Mouse (Mus musculus): ENCODE results near the gene St6galnac4.

Gene St6galnac4

DNA sequence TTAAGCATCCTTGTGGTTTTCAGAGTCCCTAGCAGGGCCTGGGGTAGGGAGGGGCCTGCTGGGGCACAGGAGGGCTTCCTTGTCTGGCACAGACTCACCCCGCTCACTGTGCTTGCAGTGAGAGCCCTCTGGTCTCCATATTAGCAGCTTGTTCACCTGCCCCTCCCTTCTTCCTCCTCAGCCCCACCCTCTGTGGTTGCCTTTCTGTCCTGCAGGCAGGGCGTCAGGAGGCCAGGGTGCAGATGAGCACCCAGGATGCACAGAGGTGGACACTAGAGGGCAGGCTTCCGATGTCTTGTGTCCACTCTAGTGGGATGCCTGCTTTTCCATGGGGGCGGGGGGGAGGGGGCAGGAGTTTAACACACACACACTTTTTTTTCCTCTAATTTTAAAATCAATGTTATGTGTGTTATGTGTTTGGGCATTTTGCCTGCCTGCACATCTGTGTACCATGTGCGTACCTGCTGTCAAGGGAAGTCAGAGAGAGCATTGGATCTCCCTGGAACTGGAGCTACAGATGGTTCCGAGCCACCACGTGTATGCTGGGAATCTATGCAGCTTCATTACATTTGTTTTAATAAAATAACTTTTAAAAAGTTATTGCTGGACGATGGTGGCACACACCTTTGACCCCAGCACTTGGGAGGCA is 14.6 kb downstream of the St6galnac4 start:
- DNase-seq (ENCODE audit: low read depth, low spot score), result peak; percentile 52

DNA sequence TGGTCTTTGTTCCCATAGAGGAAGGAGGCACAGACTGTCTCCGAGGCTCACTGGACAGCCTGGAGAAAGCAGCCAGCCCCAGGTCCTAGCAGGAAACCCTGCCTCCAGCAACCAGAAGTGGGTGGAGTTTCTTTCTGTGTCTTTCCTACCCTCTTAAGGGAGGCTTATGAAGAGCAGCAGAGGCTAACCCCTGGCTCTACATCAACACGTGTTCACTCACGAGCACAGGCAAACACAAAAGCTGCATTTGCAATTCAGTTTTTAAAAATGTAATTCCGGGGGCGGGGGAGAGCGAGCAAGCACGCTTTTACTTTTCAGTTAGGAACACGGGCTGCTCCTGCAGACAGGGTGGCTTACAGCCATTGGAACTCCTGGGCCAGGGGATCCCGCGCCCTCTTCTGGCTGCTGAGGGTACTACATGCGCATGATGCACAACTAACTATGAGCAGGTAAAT is 15.7 kb downstream of the St6galnac4 start:
- peak; percentile 64 for DNase-seq (ENCODE audit: low read depth, low spot score)

DNA sequence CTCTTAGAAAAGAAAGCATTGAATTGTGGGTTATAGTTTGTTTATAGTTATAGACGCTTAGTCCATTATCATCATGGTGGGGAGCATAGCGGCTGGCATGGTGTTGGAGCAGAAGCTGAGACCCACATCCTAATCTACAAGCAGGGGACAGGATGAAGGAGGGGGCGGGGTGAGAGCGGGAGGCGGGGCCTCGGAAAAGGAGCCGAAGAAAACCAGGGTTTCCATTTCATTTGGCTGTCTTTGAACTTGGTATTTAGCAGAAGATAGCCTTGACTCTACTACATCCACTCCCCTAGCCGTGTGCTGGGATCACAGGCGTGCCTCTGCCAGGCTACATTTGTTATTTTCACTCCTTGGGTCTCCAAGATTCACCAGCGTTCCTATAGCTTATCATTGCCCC is 17.7 kb downstream of the St6galnac4 start:
- no peak for DNase-seq (ENCODE audit: low read depth, low spot score)

DNA sequence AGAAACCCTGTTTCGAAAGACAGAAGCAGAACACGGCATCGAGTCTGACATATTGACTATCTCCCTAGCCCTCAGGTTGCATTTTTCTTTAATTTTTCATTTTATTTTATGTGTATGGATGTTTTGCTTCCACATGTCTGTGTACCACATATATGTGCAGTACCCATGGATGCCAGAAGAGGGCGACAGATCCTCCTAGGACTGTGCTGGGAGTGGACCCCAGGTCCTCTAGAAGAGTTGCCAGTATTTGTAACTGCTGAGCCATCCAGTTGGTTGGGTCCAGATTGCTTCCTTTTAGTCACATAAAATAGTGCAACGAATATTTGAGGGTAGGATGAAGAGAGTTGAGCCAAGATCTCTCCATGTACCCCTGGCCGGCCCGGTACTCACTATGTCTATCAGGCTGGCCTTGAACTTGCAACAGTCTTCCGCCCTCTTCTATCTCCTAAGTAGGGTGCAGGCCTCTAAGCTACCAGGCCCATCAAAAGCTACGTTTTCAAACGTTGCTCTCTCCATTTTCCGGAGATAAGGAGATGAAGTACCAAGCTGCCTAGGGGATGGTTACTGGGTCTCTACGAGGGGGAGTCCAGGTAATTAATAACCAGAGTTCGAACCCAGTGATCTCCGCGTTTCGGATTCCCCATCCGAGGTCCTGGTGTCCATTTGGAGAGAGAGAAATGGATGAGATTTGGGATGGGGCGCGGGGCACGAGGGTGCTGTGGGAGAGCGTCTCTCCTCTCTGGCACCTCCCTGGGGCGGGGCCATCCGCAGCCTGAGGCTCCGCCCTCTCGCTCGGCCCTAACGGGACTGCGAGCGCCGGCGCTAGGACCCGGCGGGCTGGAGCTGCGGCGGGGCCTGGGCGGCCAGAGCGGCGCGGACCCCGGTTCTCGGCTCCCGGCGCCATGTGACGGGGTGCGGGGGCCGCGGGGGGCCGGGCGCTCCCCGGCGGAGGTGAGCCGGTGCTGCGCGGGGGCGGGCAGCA is 19.6 kb downstream of the St6galnac4 start:
- peak; percentile 91 for DNase-seq (ENCODE audit: low read depth, low spot score)

DNA sequence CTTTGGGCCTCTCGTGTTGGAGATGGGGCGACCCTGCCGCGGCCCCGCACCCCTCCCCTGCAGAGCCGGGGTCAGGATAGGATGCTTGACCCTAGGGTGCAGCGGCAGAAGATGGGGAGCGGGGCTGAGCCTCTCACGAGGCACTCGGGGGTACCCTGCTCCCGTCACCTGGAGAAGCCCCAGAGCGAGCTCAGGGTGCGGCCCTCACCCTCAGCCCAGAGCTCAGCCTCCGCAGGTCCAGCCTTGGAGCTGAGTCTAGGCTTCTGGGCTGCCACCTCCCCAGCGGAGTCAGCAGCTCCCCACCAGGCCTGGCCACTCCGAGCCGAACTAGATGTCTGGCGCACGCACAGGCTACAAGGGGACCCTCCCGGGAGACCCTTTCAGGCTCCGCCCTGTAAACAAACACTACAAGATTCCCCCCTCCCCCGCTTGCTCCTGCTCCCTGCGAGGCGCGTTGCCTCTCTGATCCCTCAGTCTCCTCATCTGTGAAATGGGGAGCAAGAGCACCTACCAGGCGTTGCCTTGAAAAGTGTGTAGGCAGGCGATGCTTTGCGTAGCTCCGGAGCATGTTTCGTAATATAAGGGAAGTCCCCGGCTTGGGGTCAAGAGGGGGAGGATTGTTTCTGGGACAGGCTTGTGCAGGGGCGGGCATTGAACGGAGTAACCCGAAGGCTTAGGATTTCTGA is 20.5 kb downstream of the St6galnac4 start:
- DNase-seq (ENCODE audit: low read depth, low spot score), result peak; percentile 85

DNA sequence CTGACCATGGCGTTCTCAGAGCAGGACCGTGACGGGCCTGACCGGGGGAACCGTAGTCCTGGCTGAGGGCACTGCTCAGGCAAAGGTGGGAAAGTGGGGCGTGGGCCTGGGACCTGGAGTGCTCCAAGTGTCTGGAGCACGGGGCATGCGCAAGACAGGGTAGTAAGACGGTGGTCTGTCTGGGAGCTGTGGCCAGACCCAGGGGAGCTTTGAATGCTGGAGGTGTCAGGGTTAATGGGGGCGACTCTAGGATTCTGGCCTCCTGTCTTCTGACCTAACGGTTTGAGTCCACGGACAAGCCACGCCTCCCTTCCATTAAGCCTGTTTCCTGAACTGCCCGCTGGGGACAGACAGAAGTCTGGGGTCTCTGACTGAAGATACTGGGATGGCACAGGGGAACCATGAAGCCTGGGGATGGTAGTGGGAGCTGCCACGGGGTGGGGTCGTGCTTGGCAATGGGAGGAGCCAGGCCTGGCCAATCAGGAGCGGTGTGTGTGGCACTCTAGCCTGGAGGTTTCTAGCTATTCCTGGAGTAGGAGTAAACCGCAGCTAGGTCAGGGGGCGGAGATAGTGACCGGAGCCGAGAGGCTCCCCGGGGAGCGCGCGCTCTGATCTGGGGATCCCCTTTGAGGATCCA is 21.4 kb downstream of the St6galnac4 start:
- DNase-seq (ENCODE audit: low read depth, low spot score), result peak; percentile 91

DNA sequence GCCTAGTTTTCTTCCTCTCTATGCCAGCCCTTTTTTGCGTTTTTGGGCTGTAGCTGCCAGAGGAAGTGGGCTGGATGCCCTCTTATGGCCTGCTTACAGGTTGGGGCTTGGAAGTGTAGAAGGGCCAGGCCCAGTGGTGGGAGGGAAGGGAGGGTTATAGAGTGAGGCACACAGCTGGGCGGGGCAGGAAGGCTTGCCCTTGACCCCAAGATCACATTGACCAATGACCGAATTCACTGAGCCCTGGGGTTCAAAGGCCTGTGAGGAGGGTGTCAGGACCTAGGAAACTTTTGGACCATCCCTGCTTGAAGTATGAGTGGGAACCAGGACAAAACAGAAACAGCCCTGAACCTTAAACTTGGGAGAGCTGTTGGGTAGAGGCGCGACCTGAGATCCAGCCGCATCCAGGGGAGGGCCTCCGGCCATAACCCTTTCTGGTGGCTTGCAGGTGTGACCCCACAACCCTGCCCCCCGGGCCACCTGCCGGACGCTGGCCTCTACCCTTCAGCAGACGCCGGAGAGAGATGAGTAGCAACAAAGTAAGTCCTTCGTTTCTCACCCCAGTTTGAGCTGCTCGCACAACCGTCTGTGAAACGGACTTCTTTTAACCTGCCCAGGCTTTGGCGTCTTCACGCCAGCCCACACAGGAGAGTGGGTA is 22.0 kb downstream of the St6galnac4 start:
- DNase-seq (ENCODE audit: low read depth, low spot score), result no peak

DNA sequence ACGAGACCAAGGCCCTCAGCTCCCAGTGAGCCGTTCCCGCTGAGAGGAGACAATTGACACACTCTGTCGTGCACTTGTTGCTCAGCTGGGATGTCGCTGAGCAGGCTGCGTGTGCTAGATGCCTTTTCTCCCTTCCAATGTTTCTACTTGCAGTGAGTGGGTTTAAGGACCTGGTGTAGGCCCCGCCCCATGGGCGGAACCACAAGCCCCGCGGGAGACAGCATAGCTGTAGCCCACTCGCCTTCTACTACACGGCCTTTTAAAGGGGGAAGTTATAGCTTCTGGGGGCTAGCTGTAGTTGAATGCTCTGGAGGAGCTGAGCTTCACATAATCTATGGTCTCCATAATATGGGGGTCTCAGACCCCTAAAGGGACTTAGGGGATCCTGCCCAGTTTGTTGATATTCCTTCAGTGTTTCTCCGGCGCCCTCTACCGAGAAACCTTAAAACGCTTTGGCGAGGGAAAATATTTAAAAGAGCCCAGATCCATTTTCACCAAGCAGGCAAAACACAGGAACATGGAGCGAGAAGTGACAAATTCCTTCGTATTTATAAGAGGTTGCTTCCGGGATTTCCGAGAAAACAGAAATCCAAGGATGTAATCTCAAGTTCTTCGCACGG is 23.8 kb downstream of the St6galnac4 start:
- DNase-seq (ENCODE audit: low read depth, low spot score), result peak; percentile 44

DNA sequence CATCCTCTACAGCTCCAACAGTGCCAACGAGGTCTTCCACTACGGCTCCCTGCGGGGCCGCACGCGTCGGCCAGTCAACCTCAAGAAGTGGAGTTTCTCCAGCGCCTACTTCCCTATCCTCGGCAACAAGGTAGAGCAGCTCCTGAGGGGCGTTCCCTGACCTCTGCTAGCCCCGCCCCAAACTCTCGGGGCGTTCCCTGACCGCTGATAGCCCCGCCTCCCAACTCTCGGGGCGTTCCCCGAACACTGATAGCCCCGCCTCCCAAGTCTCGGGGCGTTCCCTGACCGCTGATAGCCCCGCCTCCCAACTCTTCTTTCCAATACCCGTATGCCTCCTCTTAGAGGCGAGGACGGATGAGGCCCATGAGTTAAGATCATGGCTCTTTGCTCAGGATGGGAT is 25.4 kb downstream of the St6galnac4 start:
- no peak for DNase-seq (ENCODE audit: low read depth, low spot score)

DNA sequence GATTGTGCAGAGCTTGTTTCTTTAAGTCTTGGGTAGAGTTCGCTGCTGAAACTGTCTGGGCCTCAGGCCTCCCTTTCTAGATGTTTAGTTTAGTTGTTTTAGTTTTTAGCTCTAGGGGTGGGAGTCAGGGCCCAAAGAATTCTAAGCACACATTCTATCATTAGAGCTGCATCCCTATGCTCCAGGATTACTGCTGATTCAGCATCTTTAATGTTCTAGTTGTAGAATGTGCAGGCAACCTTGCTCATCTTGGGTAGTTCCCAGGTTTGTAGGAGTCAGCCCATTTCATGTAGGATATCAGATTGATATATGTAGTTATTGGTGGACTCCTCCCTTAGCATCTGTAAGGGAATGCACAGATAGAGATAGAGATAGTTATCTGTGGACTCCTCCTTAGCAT is 30.2 kb downstream of the St6galnac4 start:
- DNase-seq (ENCODE audit: low read depth, low spot score), result no peak

DNA sequence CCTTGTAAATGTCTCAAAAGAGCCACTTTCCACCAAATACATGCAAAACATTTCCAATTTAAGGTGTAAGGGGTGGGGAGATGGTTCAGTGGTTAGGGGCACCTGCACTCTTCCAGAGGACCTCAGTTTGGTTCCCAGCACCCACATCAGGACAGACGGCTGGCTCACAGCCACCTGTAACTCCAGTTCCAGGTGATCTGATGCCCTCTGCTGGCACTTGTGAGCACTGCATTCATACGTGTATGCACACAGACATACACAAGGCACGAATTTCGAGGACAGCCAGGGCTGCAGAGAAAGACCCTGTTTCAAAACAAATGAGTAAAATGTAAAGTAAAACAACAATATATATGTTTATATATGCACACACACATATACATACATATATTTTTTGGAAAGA is 30.7 kb downstream of the St6galnac4 start:
- peak; percentile 51 for DNase-seq (ENCODE audit: low read depth, low spot score)

DNA sequence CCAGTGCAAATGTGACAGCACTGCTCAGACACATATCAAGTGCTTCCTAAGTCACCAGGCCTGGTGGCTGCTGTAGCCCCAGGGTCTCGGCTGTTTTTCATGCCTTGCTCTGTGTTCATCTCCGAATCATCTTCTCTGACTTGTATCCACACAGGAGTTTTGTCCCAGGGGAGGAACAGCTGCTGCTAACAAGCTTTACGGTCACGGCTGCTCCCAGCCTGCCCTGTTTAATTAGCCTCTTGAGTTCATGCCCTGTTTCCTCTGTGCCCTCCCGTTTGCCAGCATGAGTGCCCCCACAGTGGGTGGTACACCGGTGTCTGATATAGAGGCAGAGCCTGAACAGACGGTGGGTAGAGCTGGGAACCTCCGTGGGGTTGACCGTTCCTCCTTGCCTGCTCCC is 31.2 kb downstream of the St6galnac4 start:
- DNase-seq (ENCODE audit: low read depth, low spot score), result no peak

DNA sequence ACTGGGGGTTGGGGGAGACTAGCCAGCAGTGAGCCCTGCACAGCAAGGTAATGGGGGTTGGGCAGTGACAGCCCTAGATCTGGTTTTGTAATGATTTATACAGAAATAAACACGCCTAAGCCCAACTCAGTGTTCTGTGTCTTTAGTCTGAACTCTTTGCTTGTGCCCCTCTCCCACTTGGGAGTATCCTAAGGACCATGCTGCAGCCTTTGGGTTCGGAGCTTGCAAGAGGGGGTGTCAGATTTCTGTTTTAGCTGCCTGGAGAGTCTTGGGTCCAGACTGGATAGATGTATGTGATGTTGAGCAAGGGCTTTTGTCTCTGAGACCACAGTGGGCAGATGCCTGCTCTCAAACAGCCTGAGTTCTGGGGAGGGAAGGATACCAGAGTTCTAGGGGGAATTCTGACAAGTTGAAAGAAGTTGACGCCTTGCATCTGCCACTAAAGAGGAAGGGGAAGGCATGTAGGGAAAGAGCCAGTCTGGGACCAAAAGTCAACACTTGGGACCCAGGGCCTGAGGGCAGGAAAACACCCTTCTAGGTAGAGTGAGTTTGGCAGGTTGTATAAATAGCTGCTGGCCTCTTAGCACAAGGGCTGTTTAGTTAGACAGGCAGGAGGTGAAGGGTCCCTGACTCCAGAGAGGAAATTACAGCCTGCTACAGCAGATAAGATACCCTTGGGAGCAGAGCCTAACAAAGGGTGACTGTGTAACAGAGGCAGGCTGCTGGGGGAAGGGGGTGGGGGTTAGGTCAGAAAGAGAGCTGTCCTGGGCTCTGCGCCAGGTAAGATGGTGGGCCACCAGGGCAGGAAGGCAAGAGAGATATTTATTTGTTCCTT is 34.0 kb downstream of the St6galnac4 start:
- DNase-seq (ENCODE audit: low read depth, low spot score), result peak; percentile 78

DNA sequence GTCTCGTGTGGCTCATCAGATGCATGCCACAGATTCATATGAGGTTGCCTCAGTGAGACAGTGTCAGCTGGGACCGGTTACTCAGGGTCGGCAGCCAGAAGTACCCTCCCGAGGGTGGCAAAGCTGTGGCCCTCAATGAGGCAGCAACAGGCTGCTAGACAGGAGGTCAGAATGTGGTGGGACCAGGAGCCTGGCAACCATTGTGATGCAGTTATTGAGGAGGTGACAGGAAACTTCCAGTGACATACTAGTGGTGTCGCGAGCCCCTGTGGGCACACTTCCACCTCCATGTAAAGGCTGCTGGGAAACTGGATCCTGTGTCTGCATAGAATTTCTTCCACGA is 34.6 kb downstream of the St6galnac4 start, which contains the start of gene Ak1:
Gene Ak1, plus strand, starts transcription at position 242 of the 343 bp plus-strand sequence.
- DNase-seq (ENCODE audit: low read depth, low spot score), result no peak

DNA sequence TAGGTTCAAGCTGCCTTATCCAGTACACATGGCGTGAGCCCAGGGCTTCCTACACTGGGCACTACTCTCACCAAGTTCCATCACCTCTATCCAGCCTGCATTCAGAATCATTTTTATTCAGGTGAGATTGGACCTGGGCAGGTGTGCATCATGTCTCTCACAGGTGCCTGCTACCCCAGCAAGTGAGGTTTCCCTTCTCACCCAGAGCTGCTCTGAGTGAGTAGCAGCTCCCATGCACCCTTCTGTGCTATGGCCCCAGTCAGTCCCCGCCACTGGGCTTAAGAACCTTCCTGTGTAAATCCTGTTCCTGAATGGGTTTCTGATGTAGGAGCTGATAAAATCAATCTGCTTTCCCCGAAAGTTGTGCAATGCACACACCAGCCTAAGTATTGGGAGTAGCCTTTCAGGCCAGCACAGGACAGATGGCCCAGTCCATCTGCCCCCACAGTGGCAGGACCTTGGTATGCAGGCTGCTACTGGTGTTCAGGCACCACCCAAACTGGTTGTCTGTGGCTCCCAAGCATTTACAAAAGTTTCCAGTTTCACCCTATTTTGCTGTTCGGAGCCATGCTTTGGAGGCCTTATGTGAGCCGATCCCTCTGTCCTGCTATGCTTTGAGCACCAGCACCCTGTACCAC is 37.3 kb downstream of the St6galnac4 start:
- no peak for DNase-seq (ENCODE audit: low read depth, low spot score)

DNA sequence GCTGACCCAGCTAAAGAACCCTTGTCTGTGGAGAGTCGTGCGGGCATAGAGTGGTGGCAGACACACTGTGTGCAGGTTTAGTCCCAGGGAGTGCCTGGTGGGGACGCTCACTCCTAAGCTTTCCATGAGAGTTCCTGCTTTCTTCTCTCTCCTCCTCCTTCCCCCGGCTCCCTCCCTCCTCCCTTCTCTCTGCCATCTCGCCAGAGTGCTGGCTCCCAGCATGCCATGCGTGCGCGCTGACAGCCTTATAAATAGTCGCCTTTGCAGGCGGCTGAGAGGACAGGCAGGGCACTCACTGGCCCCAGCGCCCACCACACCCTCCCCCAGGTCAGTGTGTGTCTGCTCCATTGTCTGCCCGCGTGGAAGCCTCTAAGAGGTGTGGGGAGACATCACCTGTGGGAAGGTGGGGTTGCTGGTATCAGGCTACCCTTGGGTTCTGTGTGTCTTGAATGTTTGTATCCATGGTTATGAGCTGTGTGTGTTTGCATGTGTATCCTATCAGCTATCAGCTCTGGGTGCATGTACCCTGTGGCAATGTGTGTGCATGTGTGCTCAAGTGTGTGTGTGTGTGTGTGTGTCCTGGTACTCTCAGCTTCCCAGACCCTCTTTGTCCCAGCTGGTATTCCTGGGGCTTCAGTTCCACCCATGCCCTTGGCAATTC is 38.4 kb downstream of the St6galnac4 start:
- no peak for DNase-seq (ENCODE audit: low read depth, low spot score)

DNA sequence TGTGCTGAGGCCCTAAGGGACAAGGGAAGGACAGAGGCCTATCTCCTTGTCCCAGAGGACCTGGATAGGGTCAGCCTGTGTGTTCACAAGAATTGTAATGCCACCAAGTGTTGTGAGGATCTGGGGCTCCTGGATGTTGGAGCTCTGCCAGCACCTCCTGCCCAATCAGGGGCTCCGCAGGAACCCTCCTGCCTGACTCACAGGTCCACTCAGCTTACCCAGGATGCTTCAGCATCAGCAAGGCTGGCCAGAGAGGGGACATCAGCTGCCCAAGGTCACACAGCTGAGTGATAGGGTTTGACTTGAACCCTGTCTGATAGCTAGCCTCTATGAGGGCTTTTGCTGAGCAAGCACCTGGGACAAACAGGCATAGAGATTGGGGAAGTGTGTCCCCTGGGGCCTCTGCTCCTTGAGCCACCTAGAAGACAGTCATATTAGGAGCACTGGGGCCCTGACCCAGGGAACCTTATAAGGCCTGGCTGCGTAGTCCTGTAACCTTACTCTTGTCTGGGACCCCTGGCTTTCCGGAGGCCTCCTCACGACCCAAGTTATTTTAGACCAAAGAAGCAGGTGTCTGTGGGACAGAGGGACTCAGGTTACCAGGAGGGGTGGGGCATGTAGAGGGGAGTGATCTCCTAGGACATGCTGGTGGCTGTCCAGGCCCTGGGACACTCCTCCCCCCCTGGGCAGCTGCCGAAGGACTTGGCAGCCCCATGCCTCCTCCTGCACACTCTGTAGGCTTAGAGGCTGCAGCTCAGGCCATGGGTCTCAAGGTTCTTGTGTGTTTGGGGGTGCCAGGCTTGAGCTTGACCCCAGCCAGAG is 39.2 kb downstream of the St6galnac4 start:
- no peak for DNase-seq (ENCODE audit: low read depth, low spot score)
